Mouse (Mus musculus) left cerebral cortex, adult 9 months (tissue): ENCODE results near the gene Sgk2.
A peak's percentile ranks its signal among the peaks of the same experiment; 100 is the strongest.

Experiments used
- DNase-seq, 2 experiments: peaks; one replicate each; pipeline ENCODE4 v3.0.0; 2022; ENCODE audit warnings: low spot score in 2 of 2

The Sgk2 gene

GRCm38 (mm10) chr2:162991394-162992083, 4.4 kb downstream of the Sgk2 start:
- DNase-seq: no peak

- DNase-seq: no peak
Observed at GRCm38 (mm10) chr2:162992084-162992437, 4.9 kb downstream of the Sgk2 start.

GRCm38 (mm10) chr2:162993881-162994616, 6.9 kb downstream of the Sgk2 start:
- no peak for DNase-seq

- peak in 1 of 2 experiments; percentile 69 for DNase-seq
Observed at GRCm38 (mm10) chr2:162998528-162999230, 11.5 kb downstream of the Sgk2 start.

GRCm38 (mm10) chr2:162999744-163000143, 12.6 kb downstream of the Sgk2 start:
- no peak for DNase-seq

- DNase-seq: no peak
Observed at GRCm38 (mm10) chr2:163001071-163001470, 13.9 kb downstream of the Sgk2 start.

- DNase-seq: no peak
Observed at GRCm38 (mm10) chr2:163007299-163007698, 20.2 kb downstream of the Sgk2 start.

- DNase-seq: peak; percentile 74 to 91
Observed at GRCm38 (mm10) chr2:163016916-163017743, 30.0 kb downstream of the Sgk2 start, which contains the start of gene Ift52. Gene Ift52 (plus strand): TSS chr2:163017354.

- no peak for DNase-seq
Observed at GRCm38 (mm10) chr2:163031289-163031688, 44.2 kb downstream of the Sgk2 start.

GRCm38 (mm10) chr2:163031757-163032156, 44.6 kb downstream of the Sgk2 start:
- DNase-seq: no peak

GRCm38 (mm10) chr2:163032622-163033021, 45.5 kb downstream of the Sgk2 start:
- no peak for DNase-seq

GRCm38 (mm10) chr2:163039940-163040339, 52.8 kb downstream of the Sgk2 start:
- no peak for DNase-seq

GRCm38 (mm10) chr2:163048125-163048524, 61.0 kb downstream of the Sgk2 start:
- peak in 1 of 2 experiments; percentile 61 for DNase-seq

GRCm38 (mm10) chr2:163049116-163049515, 62.0 kb downstream of the Sgk2 start:
- no peak for DNase-seq

- no peak for DNase-seq
Observed at GRCm38 (mm10) chr2:163051691-163052090, 64.6 kb downstream of the Sgk2 start.

- DNase-seq: no peak
Observed at GRCm38 (mm10) chr2:163052101-163052500, 65.0 kb downstream of the Sgk2 start.

- no peak for DNase-seq
Observed at GRCm38 (mm10) chr2:163052826-163053225, 65.7 kb downstream of the Sgk2 start.

GRCm38 (mm10) chr2:163054335-163054840, 67.3 kb downstream of the Sgk2 start, which contains the start of gene Mybl2:
Gene Mybl2 (plus strand): TSS chr2:163054687.
- peak; percentile 52 to 80 for DNase-seq

GRCm38 (mm10) chr2:163054891-163055494, 67.9 kb downstream of the Sgk2 start:
- DNase-seq: no peak

- no peak for DNase-seq
Observed at GRCm38 (mm10) chr2:163055715-163056114, 68.6 kb downstream of the Sgk2 start.

- no peak for DNase-seq
Observed at GRCm38 (mm10) chr2:163056584-163056983, 69.5 kb downstream of the Sgk2 start.
